Mouse (Mus musculus) brain, embryonic 14.5 days (tissue): ENCODE measurements at regions not wholly inside any gene's neighbourhood (a gene's known extent, or its start where the extent isn't known, plus 50 kb on each side); places are given as distances from the start of the nearest gene placed in this dataset.

Experiments used
- CTCF ChIP-seq: fragments of 200-500 bp; IDR thresholded peaks from 2 replicates; pipeline ENCODE4 v1.5.1; 2012; ENCODE audit warnings: inconsistent platforms, mild to moderate bottlenecking, moderate library complexity, borderline replicate concordance; ENCODE audit not compliant: insufficient read depth, insufficient read length; ENCODE audit errors: extremely low read depth
- POLR2A ChIP-seq: fragments of 200-500 bp; IDR thresholded peaks from 2 replicates; pipeline ENCODE4 v1.6.1; 2012; ENCODE audit warnings: mild to moderate bottlenecking, inconsistent platforms, borderline replicate concordance; ENCODE audit not compliant: poor library complexity, insufficient read depth, insufficient read length, severe bottlenecking; ENCODE audit errors: extremely low read depth

DNA sequence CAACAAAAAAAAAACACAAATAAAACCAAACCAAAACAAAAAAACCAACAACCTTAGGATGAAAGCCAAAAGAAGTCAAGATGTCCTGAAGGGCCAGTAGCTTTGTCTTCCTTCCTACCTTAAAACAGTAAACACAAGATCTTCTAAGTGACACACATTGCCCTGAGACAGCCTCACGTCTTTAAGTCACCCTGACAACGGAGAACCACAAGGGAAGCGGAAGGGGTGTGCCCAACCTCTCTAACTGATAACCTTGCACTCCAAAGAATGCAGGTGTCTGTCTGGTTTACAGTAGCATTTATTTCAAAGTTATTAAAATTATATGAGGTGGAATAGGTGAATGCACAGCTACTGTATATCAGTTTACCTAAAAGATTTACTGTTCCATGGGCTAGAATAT lies 105.7 kb upstream of the Pcgf5 start:
- TF ChIP-seq CTCF = no peak
- no peak for TF ChIP-seq POLR2A
